8 mouse cellular contexts compared by ENCODE assay signal in the genomic region with DNA sequence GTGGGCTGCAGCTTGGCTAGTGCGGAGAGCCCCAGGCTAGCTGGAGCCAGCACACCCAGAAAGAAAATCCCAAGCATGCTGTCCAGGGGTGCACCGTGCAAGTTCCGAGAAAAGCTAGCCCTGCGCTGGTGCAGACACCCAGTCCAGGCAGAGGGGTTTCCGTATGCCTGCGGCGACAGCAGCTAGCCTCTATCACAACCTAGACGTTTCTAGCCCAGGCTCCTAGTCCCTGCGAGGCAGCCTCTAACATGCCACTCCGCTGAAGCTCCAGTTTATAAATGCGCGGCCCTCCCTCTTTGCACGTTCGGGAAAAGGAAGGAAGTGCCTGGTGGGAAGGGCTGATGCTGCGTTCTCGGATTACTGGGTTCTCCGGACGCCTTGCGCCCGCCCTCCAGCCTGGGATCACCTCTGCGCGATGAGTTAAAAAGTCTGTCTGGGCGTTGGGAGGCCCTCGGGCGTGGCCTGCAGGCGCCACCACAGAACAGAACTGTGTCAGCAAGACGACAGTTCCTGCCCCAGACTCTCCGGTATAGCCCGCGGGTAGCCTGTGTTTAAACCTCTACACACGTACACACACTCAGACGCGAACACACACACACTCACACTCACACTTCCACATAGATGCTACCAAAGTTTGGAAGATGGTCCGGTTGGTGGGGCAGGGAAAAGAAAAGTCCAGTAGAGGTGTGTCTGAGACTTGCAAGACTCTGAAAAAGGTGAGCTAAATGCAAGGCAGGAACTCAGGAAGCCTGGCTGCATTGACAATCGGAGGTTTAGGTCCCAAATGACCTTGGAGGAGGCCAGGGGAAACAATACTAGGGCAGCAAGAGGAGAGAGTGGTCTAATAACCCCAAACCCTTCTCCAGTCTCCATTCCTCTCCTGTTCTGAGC. TPM values are rescaled to one million over a fixed set of nuclear protein-coding genes. Genes with fewer than 3 reads are reported as not detected.
DNase-seq lines count a peak whose midpoint lies in the region; ATAC-seq and TF ChIP-seq lines count a peak whose summit lies in the region.

A gene (minus strand): TSS at position 319 of the 891 bp plus-strand sequence.

- H3K4me3 ChIP-seq in forebrain, postnatal 0 days (ENCODE audit: low read depth, low read length): peak within 1 kb of the TSS; percentile 25
- H3K4me3 ChIP-seq in hindbrain, embryonic 10.5 days: peak within 1 kb of the TSS; percentile 50
- peak within 1 kb of the TSS; percentile 51 for H3K4me3 ChIP-seq in limb, embryonic 10.5 days

- H3K27ac ChIP-seq in forebrain, postnatal 0 days (ENCODE audit: low read depth, low read length): no peak within 1 kb of the TSS
- H3K27ac ChIP-seq in hindbrain, embryonic 10.5 days: peak within 1 kb of the TSS; percentile 62
- H3K27ac ChIP-seq in limb, embryonic 10.5 days: peak within 1 kb of the TSS; percentile 11; the same call in 1 of the 2 replicates

- H3K9ac ChIP-seq in forebrain, postnatal 0 days: peak within 1 kb of the TSS; percentile 22; the same call in 1 of the 2 replicates

- H3K36me3 ChIP-seq in forebrain, postnatal 0 days (ENCODE audit: insufficient read depth): no peaks in the 10 kb centered on the region
- H3K36me3 ChIP-seq in hindbrain, embryonic 10.5 days: no peaks in the 10 kb centered on the region
- H3K36me3 ChIP-seq in limb, embryonic 10.5 days: no peaks in the 10 kb centered on the region

- peak; percentile 85 for DNase-seq in 3134 (ENCODE audit: extremely low read depth, insufficient read length, low spot score)
- DNase-seq in adrenal gland, adult 8-10 months: peak; percentile 76
- DNase-seq in forebrain, postnatal 0 days: peak; percentile 55
- DNase-seq in hindbrain, embryonic 10.5 days (ENCODE audit: low spot score): peak; percentile 64
- peak; percentile 60 for DNase-seq in limb, embryonic 10.5 days (ENCODE audit: low spot score)
- DNase-seq in spleen, postnatal 36 days (ENCODE audit: low spot score in 2 of 2): peak; percentile 63 to 71
- no peak for DNase-seq in c-Kit-positive CD71-positive TER-119-positive erythroid progenitor cells, embryonic 14.5 days (ENCODE audit: low spot score)

- ATAC-seq in forebrain, postnatal 0 days: peak; percentile 45
- peak; percentile 80 for ATAC-seq in megakaryocyte-erythroid progenitor cell, adult 5-6 weeks (replicated peaks; ENCODE audit: low FRiP score, low TSS enrichment, poor library complexity, severe bottlenecking)

- peaks cover 18% of the 10 kb centered on the region; the same call in 1 of the 2 replicates for H3K4me1 ChIP-seq in forebrain, postnatal 0 days (ENCODE audit: insufficient read depth)
- H3K4me1 ChIP-seq in hindbrain, embryonic 10.5 days (replicated peaks): peaks cover 36% of the 10 kb centered on the region
- peaks cover 32% of the 10 kb centered on the region for H3K4me1 ChIP-seq in limb, embryonic 10.5 days

- 4% methylated on average over 35 of the region's 35 CpGs for WGBS in forebrain, postnatal 0 days
- WGBS in hindbrain, embryonic 10.5 days: 2% methylated on average over 35 of the region's 35 CpGs
- WGBS in limb, embryonic 10.5 days: 4% methylated on average over 35 of the region's 35 CpGs

- H3K4me2 ChIP-seq in forebrain, postnatal 0 days (ENCODE audit: low read depth): peak within 1 kb of the TSS; percentile 54

- TF ChIP-seq CTCF in forebrain, postnatal 0 days (IDR thresholded peaks at IDR 0.05; ENCODE audit: low read depth): no peak

- no peaks in the 10 kb centered on the region for H3K9me3 ChIP-seq in forebrain, postnatal 0 days (ENCODE audit: low read length)
- H3K9me3 ChIP-seq in hindbrain, embryonic 10.5 days: no peaks in the 10 kb centered on the region
- no peaks in the 10 kb centered on the region for H3K9me3 ChIP-seq in limb, embryonic 10.5 days (replicated peaks)

- H3K27me3 ChIP-seq in forebrain, postnatal 0 days (ENCODE audit: insufficient read depth, low read length): peaks cover 31% of the 10 kb centered on the region
- peaks cover 53% of the 10 kb centered on the region for H3K27me3 ChIP-seq in hindbrain, embryonic 10.5 days (ENCODE audit: insufficient read depth, poor library complexity, severe bottlenecking)
- H3K27me3 ChIP-seq in limb, embryonic 10.5 days (ENCODE audit: low read depth, poor library complexity, severe bottlenecking): peaks cover 62% of the 10 kb centered on the region

RNA-seq across cellular contexts. Expression of the gene that starts here (rescaled TPM):
- total RNA-seq in adrenal gland, adult 8-10 months (2022): 10 to 100 TPM; 18.6 to 31.2 (median 28.2) TPM
- 16.2 and 24.2 TPM in 2 replicates for total RNA-seq in forebrain, postnatal 0 days (2014; rRNA removed)
- 9.6 and 11.1 TPM in 2 replicates for polyA plus RNA-seq in forebrain, postnatal 0 days (2015; fragmentation: Nextera tagmentation; extraction: Ambion mirVana)
- polyA plus RNA-seq in hindbrain, embryonic 10.5 days (2016; fragmentation: Nextera tagmentation; extraction: Ambion mirVana): 6.8 and 7.8 TPM in 2 replicates
- polyA plus RNA-seq in limb, embryonic 10.5 days (2016; fragmentation: Nextera tagmentation; extraction: Ambion mirVana): 2.8 and 4.0 TPM in 2 replicates
- 0.52 and 3.5 TPM in 2 replicates for total RNA-seq in megakaryocyte-erythroid progenitor cell, adult 5-6 weeks (2014; fragmentation: Nextera tagmentation)
- total RNA-seq in megakaryocyte-erythroid progenitor cell, adult 5-6 weeks (2017): 1.7 and 1.8 TPM in 2 replicates
